Mouse (Mus musculus) CH12.LX (cell line): ENCODE results near the gene Mettl26. TPM values are rescaled to one million over a fixed set of nuclear protein-coding genes. Genes with fewer than 3 reads are reported as not detected.

Experiments used
- DNase-seq: peaks from one replicate; pipeline ENCODE4 v3.0.0-alpha.2; 2013; ENCODE audit errors: extremely low read depth
- H3K27ac ChIP-seq: 2 replicates; pipeline ENCODE4 v1.5.1; 2012; ENCODE audit warnings: low read depth, mild to moderate bottlenecking, control low read depth, moderate library complexity; ENCODE audit not compliant: insufficient read depth
- H3K27me3 ChIP-seq: replicated peaks from 2 replicates; pipeline ENCODE3; 2012; ENCODE audit warnings: inconsistent platforms
- H3K36me3 ChIP-seq, 2 experiments: replicated peaks in 1 of 2; 2 replicates each; pipeline versions ENCODE3 to v1.6.1; 2012; ENCODE audit warnings: inconsistent platforms in 1 of 2, low read length in 1 of 2, mild to moderate bottlenecking in 1 of 2, mixed read lengths in 1 of 2, moderate library complexity in 1 of 2; ENCODE audit not compliant: control insufficient read depth in 1 of 2, insufficient read depth in 1 of 2
- H3K4me1 ChIP-seq, 2 experiments: 2 replicates each; pipeline ENCODE4 v1.6.1; 2012; ENCODE audit warnings: inconsistent platforms in 1 of 2, moderate library complexity in 1 of 2; ENCODE audit not compliant: insufficient read depth in 2 of 2, control insufficient read depth in 1 of 2
- H3K4me2 ChIP-seq: 2 replicates; pipeline ENCODE4 v1.6.1; 2012; ENCODE audit warnings: low read depth, mild to moderate bottlenecking, control low read depth; ENCODE audit not compliant: poor library complexity, insufficient read depth, severe bottlenecking
- H3K4me3 ChIP-seq, 3 experiments: fragments of 150-350 bp in 1 of 3; sonication (generic) in 1 of 3; replicated peaks in 1 of 3; 2 replicates each; pipeline versions ENCODE3 to v1.5.1; 2011 to 2012; ENCODE audit warnings: low read depth in 2 of 3, low read length in 2 of 3, mild to moderate bottlenecking in 2 of 3, moderate library complexity in 2 of 3, control low read depth in 1 of 3, improper control_type of control experiment in 1 of 3, inconsistent platforms in 1 of 3, mixed read lengths in 1 of 3; ENCODE audit not compliant: poor library complexity in 1 of 3
- H3K79me2 ChIP-seq: replicated peaks from 2 replicates; pipeline ENCODE4 v1.6.1; 2012; ENCODE audit warnings: mild to moderate bottlenecking, moderate library complexity; ENCODE audit not compliant: control insufficient read depth, poor library complexity, insufficient read depth, severe bottlenecking; ENCODE audit errors: extremely low read depth
- H3K9ac ChIP-seq: 2 replicates; pipeline ENCODE4 v1.6.1; 2012; ENCODE audit warnings: low read depth, mild to moderate bottlenecking, control low read depth, moderate library complexity; ENCODE audit not compliant: insufficient read depth
- H3K9me3 ChIP-seq: replicated peaks from 2 replicates; pipeline ENCODE3; 2012; ENCODE audit warnings: low read length, inconsistent platforms, mixed read lengths
- BHLHE40 ChIP-seq: IDR thresholded peaks from 2 replicates; pipeline ENCODE4 v1.6.1; 2011; ENCODE audit warnings: mild to moderate bottlenecking, low read depth, low read length, improper control_type of control experiment
- CHD2 ChIP-seq: IDR thresholded peaks from 2 replicates; pipeline ENCODE4 v1.6.1; 2011; ENCODE audit warnings: low read length, improper control_type of control experiment
- CTCF ChIP-seq, 2 experiments: IDR thresholded peaks in 1 of 2; conservative IDR thresholded peaks in 1 of 2; 2 replicates each; pipeline ENCODE4 v1.5.1; 2011 to 2012; ENCODE audit warnings: low read depth in 2 of 2, low read length in 2 of 2, improper control_type of control experiment in 1 of 2, inconsistent platforms in 1 of 2, mild to moderate bottlenecking in 1 of 2, moderate library complexity in 1 of 2
- ELF1 ChIP-seq: IDR thresholded peaks from 2 replicates; pipeline ENCODE4 v1.6.1; 2014; ENCODE audit warnings: low read depth, mild to moderate bottlenecking, inconsistent platforms, low read length, improper control_type of control experiment
- ETS1 ChIP-seq: conservative IDR thresholded peaks from 2 replicates; pipeline ENCODE4 v1.6.1; 2012; ENCODE audit warnings: low read depth, mild to moderate bottlenecking, inconsistent platforms, low read length, improper control_type of control experiment, moderate library complexity
- HCFC1 ChIP-seq: IDR thresholded peaks from 2 replicates; pipeline ENCODE4 v1.6.1; 2012; ENCODE audit warnings: low read depth, mild to moderate bottlenecking, inconsistent platforms, low read length, improper control_type of control experiment
- IRF4 ChIP-seq: IDR thresholded peaks from 2 replicates; pipeline ENCODE4 v1.6.1; 2014; ENCODE audit warnings: low read depth, mild to moderate bottlenecking, inconsistent platforms, low read length, improper control_type of control experiment
- JUN ChIP-seq: IDR thresholded peaks from 2 replicates; pipeline ENCODE4 v1.6.1; 2011; ENCODE audit warnings: low read depth, mild to moderate bottlenecking, low read length, improper control_type of control experiment, moderate library complexity; ENCODE audit not compliant: insufficient read depth
- JUND ChIP-seq: conservative IDR thresholded peaks from 2 replicates; pipeline ENCODE4 v1.6.1; 2011; ENCODE audit warnings: low read depth, low read length, improper control_type of control experiment
- MEF2A ChIP-seq: IDR thresholded peaks from 2 replicates; pipeline ENCODE4 v1.6.1; 2014; ENCODE audit warnings: low read depth, mild to moderate bottlenecking, inconsistent platforms, low read length, improper control_type of control experiment, borderline replicate concordance
- MYC ChIP-seq: IDR thresholded peaks from 2 replicates; pipeline ENCODE4 v1.6.1; 2011; ENCODE audit warnings: low read depth, mild to moderate bottlenecking, improper control_type of control experiment, low read length
- POLR2AphosphoS2 ChIP-seq: IDR thresholded peaks from 2 replicates; pipeline ENCODE4 v1.6.1; 2011; ENCODE audit warnings: low read depth, low read length, improper control_type of control experiment
- TBP ChIP-seq: conservative IDR thresholded peaks from 2 replicates; pipeline ENCODE4 v1.6.1; 2011; ENCODE audit warnings: low read depth, low read length, improper control_type of control experiment
- UBTF ChIP-seq: IDR thresholded peaks from 2 replicates; pipeline ENCODE4 v1.6.1; 2012; ENCODE audit warnings: low read depth, mild to moderate bottlenecking, inconsistent platforms, low read length, improper control_type of control experiment, moderate library complexity
- ZC3H11A ChIP-seq: IDR thresholded peaks from 2 replicates; pipeline ENCODE4 v1.6.1; 2012; ENCODE audit warnings: low read depth, mild to moderate bottlenecking, inconsistent platforms, low read length, improper control_type of control experiment
- ZMIZ1 ChIP-seq: IDR thresholded peaks from 2 replicates; pipeline ENCODE4 v1.6.1; 2012; ENCODE audit warnings: low read depth, mild to moderate bottlenecking, inconsistent platforms, low read length, improper control_type of control experiment
- ZNF384 ChIP-seq: IDR thresholded peaks from 2 replicates; pipeline ENCODE4 v1.6.1; 2012; ENCODE audit warnings: low read depth, low read length, improper control_type of control experiment, inconsistent platforms
- dilution Hi-C: fragments of 300-500 bp; cut with MboI; formaldehyde crosslinking; loops from 2 replicates; pipeline ENCODE4 v1.14.3; 2020; ENCODE audit warnings: low sequenced_read_pairs; ENCODE audit not compliant: extremely low pct_unique_long_range_greater_than_20kb, extremely low pct_ligation_motif_present
- in situ Hi-C: fragments of 300-500 bp; cut with MboI; formaldehyde crosslinking; loops from 3 replicates; pipeline ENCODE4 v1.14.3; 2019; ENCODE audit warnings: low sequenced_read_pairs, low pct_ligation_motif_present, low pct_unique_long_range_greater_than_20kb, mixed read lengths
- polyA plus RNA-seq: library from polyadenylated mRNA; unstranded; fragments of >175 nt; gene quantifications from 2 replicates; pipeline ENCODE4 v1.2.1, GENCODE M21; 2012; ENCODE audit warnings: low read depth; ENCODE audit not compliant: insufficient read length
- total RNA-seq, 2 experiments: library from RNA; depleted of rRNA; stranded (reverse); fragments of 300-350 nt in 1 of 2; fragments of >200 nt in 1 of 2; gene quantifications; 2 replicates each; pipeline ENCODE4 v1.2.3; 2012 to 2014

Mettl26 gene
- total and polyA plus RNA-seq, 3 experiments: 29.8 to 52.5 (median 33.0) TPM

DNA sequence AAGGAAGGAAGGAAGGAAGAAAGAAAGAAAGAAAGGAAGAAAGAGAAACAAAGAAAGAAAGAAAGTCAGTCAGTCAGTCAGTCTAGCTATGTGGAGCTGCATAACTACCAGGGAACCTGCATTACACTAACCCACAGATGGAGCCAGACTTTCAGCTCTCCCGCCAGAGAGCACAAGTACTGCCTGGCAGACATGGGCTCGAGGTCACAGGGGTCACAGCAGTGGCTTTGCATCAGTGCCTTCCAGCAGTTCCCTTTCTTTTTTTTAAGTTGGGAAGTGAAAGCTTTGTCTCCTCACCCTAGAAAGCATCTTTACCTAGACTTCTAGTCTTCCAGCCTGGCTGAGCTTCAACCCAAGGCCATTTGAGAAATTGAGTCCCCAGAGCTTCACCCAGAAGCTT, 20.5 kb downstream of the Mettl26 start:
- dilution Hi-C loops (no loop called here), in situ Hi-C loops (no loop called here)
- DNase-seq: no peak
- peaks cover 6 to 35% of the 10 kb centered on the region in 2 experiments; a peak in 3 of 4 replicates for H3K4me1 ChIP-seq
- no peak overlapping the region for H3K4me2 ChIP-seq
- H3K27ac ChIP-seq: no peak overlapping the region
- H3K79me2 ChIP-seq: peaks cover 8% of the 10 kb centered on the region
- H3K4me3 ChIP-seq: no peak overlapping the region
- no peak overlapping the region for H3K9ac ChIP-seq
- no peaks in the 10 kb centered on the region for H3K27me3 ChIP-seq
- peaks cover under 1% of the 10 kb centered on the region for H3K9me3 ChIP-seq
- H3K36me3 ChIP-seq: peaks cover 2 to 44% of the 10 kb centered on the region in 2 experiments
- TF ChIP-seq ELF1 (no peak), HCFC1 (no peak), CTCF (conservative IDR thresholded peaks at IDR 0.05 in 1 of 2, IDR thresholded peaks at IDR 0.05 in 1 of 2; ENCODE audit: low read depth in 2 of 2, low read length in 2 of 2) (no peak), ZNF384 (no peak), JUN (no peak)

DNA sequence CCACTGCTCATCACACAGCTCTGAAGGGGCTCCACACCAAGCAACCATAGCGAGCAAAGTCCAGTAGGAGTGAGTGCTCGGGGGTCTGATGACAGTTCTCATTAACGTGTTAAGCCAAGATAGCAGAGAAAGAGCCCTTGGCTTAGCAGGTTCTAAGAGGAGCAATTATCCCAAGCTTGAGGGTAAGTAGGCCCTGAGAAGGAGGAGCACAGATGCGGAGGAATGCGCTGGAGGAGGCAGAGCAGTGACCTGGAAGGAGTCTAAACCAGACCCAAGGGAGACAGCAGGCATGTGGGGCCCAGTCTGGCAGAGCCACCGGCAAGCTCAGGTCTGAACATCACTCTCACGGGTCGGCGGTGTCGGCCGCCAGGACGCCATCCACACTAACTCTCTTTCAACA, 21.0 kb downstream of the Mettl26 start:
- Histone ChIP-seq H3K9ac (no peak overlapping the region), H3K4me3 (no peak overlapping the region), H3K27ac (no peak overlapping the region), H3K4me2 (no peak overlapping the region), H3K4me1 (peaks cover 6 to 35% of the 10 kb centered on the region in 2 experiments; a peak in 3 of 4 replicates), H3K27me3 (no peaks in the 10 kb centered on the region), H3K9me3 (peaks cover 5% of the 10 kb centered on the region), H3K36me3 (peaks cover 3 to 44% of the 10 kb centered on the region in 2 experiments), H3K79me2 (peaks cover 8% of the 10 kb centered on the region)
- dilution Hi-C loops: no loop called here
- in situ Hi-C loops: no loop called here
- TF ChIP-seq MYC (no peak), IRF4 (no peak), JUN (no peak), ETS1 (no peak), TBP (no peak), POLR2AphosphoS2 (no peak), ZC3H11A (no peak), BHLHE40 (no peak), JUND (no peak), UBTF (no peak), ZMIZ1 (no peak), CHD2 (no peak), MEF2A (no peak)
- DNase-seq: no peak
